Mouse (Mus musculus): ENCODE data around the gene Fgfr1op.

DNA sequence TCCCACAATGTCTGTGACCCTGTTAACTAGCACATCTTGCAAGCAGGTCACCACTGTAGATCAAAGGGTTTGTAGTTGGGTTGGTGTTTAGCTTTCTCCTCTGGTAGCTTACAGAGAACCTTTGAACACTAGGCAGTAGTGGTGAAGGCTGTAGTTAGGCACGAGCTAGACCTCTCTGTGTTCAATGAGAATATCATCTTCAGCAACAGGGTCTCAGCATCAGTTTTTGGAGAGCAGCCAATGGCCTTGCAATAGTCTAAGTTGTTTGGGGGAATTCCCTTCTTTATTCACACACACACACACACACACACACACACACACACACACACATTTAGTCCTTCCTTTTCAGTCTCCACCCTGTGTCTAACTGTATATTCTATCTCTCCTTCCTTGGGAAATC lies 38.2 kb downstream of the Fgfr1op start:
- TF ChIP-seq EP300 (IDR thresholded peaks at IDR 0.05; ENCODE audit: low read depth): no peak
- no peak for TF ChIP-seq CTCF (IDR thresholded peaks at IDR 0.05; ENCODE audit: low read depth)
